Mouse (Mus musculus) kidney, adult 2 months (tissue): ENCODE measurements around the gene Rps10.

Experiments
- CTCF ChIP-seq: fragments of 200-500 bp; conservative IDR thresholded peaks from 2 replicates; pipeline ENCODE4 v1.5.1; 2011; ENCODE audit warnings: low read depth, mild to moderate bottlenecking, control low read depth, low read length, moderate library complexity, mixed read lengths; ENCODE audit not compliant: insufficient read depth, insufficient read length
- POLR2A ChIP-seq: fragments of 200-500 bp; IDR thresholded peaks from one replicate; pipeline ENCODE4 v1.6.1; 2011; ENCODE audit warnings: low read depth, low read length, control low read depth

DNA sequence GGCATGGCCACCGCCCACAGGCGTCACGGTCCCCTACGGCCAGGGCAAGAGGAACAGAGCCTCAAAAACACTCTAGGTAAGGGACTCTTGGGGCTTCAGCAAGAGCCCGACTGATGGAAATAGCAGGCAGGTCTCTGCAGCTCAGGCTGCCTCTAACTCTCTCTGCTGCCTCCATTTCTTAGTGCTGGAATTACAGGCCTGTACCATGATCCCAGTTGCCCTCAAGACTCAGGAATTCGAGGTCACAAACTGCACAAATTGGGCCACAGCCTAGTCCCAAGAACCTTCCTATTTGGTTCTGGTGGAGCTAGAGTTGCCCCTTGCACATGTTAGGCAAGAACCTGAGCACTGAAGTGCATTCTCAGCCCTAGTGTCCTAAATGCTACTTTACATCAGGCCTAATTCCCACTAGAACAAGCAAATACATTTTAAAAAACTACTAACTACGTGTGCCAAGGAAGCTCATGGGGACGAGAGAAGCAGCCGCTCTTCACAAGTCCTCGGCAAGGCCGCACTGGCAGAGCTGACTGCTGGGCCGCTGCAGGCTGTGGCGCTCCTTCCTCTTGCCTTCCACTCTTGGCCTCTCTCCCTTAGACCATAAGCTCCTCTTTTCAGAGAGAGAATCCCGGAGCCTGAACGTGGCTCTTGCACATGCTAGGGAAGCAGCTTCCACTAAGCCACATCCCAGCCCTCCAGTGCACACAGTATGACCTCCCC lies 40.7 kb downstream of the Rps10 start:
- TF ChIP-seq CTCF (no peak), POLR2A (no peak)
